Mouse (Mus musculus) lung, embryonic 16.5 days (tissue): ENCODE data around the gene Gngt2. TPM values are rescaled to one million over a fixed set of nuclear protein-coding genes. Genes with fewer than 3 reads are reported as not detected.

Experiments
- ATAC-seq: fragments of 200-750 bp; cut with Nextera tagmentation; 2 replicates; pipeline ENCODE4 v1.8.0; 2017; ENCODE audit warnings: low read depth, mild to moderate bottlenecking, moderate library complexity
- H3K27ac ChIP-seq: fragments of 300-500 bp; sonication (generic); 2 replicates; pipeline ENCODE4 v1.5.1; 2014; ENCODE audit warnings: mild to moderate bottlenecking, control low read depth, low read length
- H3K27me3 ChIP-seq: fragments of 300-500 bp; sonication (generic); 2 replicates; pipeline ENCODE4 v1.6.1; 2014; ENCODE audit warnings: low read depth, low read length, mixed read lengths; ENCODE audit not compliant: control insufficient read depth, insufficient read depth
- H3K36me3 ChIP-seq: fragments of 300-500 bp; sonication (generic); 2 replicates; pipeline ENCODE4 v1.6.1; 2014; ENCODE audit warnings: low read length; ENCODE audit not compliant: control insufficient read depth, insufficient read depth
- H3K4me1 ChIP-seq: fragments of 300-500 bp; sonication (generic); replicated peaks from 2 replicates; pipeline ENCODE4 v1.6.1; 2014; ENCODE audit warnings: low read length, mixed read lengths; ENCODE audit not compliant: control insufficient read depth, insufficient read depth
- H3K4me2 ChIP-seq: fragments of 300-500 bp; sonication (generic); 2 replicates; pipeline ENCODE4 v1.6.1; 2014; ENCODE audit warnings: low read depth, low read length, control low read depth
- H3K4me3 ChIP-seq: fragments of 300-500 bp; sonication (generic); 2 replicates; pipeline ENCODE4 v1.5.1; 2014; ENCODE audit warnings: mild to moderate bottlenecking, low read length, control low read depth
- H3K9ac ChIP-seq: fragments of 300-500 bp; sonication (generic); 2 replicates; pipeline ENCODE4 v1.6.1; 2014; ENCODE audit warnings: low read length, control low read depth
- H3K9me3 ChIP-seq: fragments of 300-500 bp; sonication (generic); 2 replicates; pipeline ENCODE4 v1.6.1; 2016; ENCODE audit warnings: low read length; ENCODE audit not compliant: control insufficient read depth
- WGBS: fragments of 180-500 bp; shearing (Covaris S2); extraction: QIAGEN DNeasy Blood & Tissue Kit; methylation state at CpG from one replicate; pipeline ENCODE4 v1.1.7; 2014; 5-methylcytosine and 5-hydroxymethylcytosine counted together
- polyA plus RNA-seq: library from polyadenylated mRNA; unstranded; fragments of >200 nt; fragmentation: Nextera tagmentation; extraction: Ambion mirVana; gene quantifications from 2 replicates; pipeline ENCODE4 v1.2.1, GENCODE M21; 2015

Gene Gngt2
- polyA plus RNA-seq, 1 experiment from 2014 or later, result 21.7 TPM

DNA sequence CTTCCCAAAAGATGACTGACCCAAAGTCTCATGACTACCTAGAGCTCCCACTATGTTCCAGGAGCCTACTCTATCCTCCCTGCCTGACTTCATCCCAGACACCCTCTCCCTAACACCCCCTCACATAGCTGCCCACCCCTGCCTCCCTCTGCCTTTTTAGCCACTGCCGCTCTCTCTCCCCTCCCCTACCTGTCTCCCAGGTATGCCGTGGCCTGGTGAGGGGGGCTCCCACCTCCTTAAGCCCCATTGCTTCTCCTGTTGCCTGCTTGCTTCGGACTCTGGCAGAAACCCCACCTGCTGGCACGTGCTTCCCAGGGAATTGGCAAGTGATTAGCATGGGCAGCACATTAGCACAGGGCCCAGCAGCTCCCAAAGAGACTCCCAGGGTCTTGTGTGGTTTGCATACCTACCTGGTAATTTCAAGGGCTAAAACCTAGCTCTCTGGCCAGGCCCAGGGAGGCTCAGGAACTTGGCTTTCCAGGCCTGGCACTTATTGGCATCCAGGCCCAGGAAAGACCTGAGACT lies 7.4 kb upstream of the Gngt2 start:
- Histone ChIP-seq H3K27ac (no peak overlapping the region), H3K4me2 (no peak overlapping the region), H3K9me3 (no peaks in the 10 kb centered on the region), H3K4me1 (peaks cover 30% of the 10 kb centered on the region), H3K4me3 (no peak overlapping the region), H3K27me3 (peaks cover 82% of the 10 kb centered on the region), H3K36me3 (no peaks in the 10 kb centered on the region), H3K9ac (no peak overlapping the region)
- 43% methylated on average over 4 of the region's 4 CpGs for WGBS
- no peak for ATAC-seq

DNA sequence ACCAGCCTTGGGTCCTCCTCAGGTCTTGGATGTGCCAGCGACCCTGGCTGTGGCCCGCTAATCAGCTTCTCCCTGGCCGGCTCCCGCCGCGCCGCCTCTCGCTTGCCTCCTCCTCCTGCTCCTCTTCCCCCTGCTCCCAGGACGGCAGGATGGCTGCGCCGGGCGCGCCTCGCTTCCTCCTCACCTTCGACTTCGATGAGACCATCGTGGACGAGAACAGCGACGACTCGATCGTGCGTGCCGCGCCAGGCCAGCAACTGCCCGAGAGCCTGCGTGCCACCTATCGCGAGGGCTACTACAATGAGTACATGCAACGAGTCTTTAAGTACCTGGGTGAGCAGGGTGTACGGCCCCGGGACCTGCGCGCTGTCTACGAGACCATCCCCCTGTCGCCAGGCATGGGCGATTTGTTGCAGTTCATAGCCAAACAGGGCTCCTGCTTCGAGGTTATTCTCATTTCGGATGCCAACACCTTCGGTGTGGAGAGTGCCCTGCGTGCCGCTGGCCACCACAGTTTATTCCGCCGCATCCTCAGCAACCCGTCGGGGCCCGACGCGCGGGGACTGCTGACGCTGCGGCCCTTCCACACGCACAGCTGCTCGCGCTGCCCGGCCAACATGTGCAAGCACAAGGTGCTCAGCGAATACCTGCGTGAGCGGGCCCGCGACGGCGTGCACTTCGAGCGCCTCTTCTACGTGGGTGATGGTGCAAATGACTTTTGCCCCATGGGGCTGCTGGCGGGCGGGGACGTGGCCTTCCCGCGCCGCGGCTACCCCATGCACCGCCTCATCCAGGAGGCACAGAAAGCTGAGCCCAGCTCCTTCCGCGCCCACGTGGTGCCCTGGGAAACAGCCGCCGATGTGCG lies 6.4 kb upstream of the Gngt2 start:
- Histone ChIP-seq H3K9ac (peak overlapping the region; percentile 40), H3K27me3 (peaks cover 75% of the 10 kb centered on the region), H3K4me2 (peak overlapping the region; percentile 46), H3K36me3 (no peaks in the 10 kb centered on the region), H3K4me1 (peaks cover 32% of the 10 kb centered on the region), H3K9me3 (no peaks in the 10 kb centered on the region), H3K4me3 (peak overlapping the region; percentile 31), H3K27ac (no peak overlapping the region)
- no peak for ATAC-seq
- WGBS, result 3% methylated on average over 80 of the region's 80 CpGs

DNA sequence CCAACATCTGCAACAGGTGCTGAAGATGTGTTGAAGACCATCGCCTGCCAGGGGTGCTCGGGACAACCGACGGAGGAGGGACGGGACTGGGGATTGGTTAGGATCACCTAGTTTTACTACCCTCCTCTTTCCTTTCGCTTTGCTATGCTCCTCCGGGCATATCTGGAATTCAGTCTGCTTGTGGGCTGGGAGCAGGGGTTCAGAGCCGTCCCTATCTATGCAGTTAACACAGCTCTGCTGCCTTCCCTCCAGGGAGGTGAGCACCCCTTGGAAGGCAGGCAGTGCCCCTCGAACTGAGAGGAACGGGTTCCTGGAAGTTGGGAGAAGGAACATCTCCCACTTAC lies 5.8 kb upstream of the Gngt2 start:
- H3K4me3 ChIP-seq, result peak overlapping the region; percentile 31
- H3K9ac ChIP-seq, result peak overlapping the region; percentile 40
- WGBS, result 2% methylated on average over 10 of the region's 10 CpGs
- no peak for ATAC-seq
- H3K36me3 ChIP-seq, result no peaks in the 10 kb centered on the region
- H3K27me3 ChIP-seq, result peaks cover 74% of the 10 kb centered on the region
- H3K27ac ChIP-seq, result no peak overlapping the region
- H3K4me1 ChIP-seq, result peaks cover 37% of the 10 kb centered on the region
- H3K4me2 ChIP-seq, result peak overlapping the region; percentile 46
- no peaks in the 10 kb centered on the region for H3K9me3 ChIP-seq

DNA sequence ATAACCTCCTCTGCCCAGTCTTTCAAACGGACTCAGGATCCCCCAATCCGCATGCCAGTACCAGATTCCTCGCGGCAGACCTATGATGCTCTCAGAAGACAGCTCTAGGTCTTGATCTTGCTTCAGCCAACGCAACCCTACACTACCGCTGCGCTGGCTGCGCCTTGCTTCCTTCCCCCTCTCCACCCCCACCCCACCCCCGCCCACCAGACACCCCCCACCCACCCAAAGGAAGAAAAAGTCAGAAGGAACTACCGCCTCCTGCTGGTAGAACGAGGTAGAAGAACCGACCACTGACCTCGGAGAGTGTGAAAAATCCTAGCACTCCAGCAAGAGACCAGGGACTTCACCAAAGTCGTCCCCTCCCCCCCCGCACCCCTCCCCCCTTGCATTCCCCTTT lies 5.4 kb upstream of the Gngt2 start:
- 3% methylated on average over 13 of the region's 15 CpGs for WGBS
- peaks cover 70% of the 10 kb centered on the region for H3K27me3 ChIP-seq
- H3K4me2 ChIP-seq, result peak overlapping the region; percentile 46; the same call in 1 of the 2 replicates
- ATAC-seq, result no peak
- no peak overlapping the region for H3K27ac ChIP-seq
- H3K4me1 ChIP-seq, result peaks cover 41% of the 10 kb centered on the region
- no peak overlapping the region for H3K9ac ChIP-seq
- peak overlapping the region; percentile 31 for H3K4me3 ChIP-seq
- H3K9me3 ChIP-seq, result no peaks in the 10 kb centered on the region
- no peaks in the 10 kb centered on the region for H3K36me3 ChIP-seq

DNA sequence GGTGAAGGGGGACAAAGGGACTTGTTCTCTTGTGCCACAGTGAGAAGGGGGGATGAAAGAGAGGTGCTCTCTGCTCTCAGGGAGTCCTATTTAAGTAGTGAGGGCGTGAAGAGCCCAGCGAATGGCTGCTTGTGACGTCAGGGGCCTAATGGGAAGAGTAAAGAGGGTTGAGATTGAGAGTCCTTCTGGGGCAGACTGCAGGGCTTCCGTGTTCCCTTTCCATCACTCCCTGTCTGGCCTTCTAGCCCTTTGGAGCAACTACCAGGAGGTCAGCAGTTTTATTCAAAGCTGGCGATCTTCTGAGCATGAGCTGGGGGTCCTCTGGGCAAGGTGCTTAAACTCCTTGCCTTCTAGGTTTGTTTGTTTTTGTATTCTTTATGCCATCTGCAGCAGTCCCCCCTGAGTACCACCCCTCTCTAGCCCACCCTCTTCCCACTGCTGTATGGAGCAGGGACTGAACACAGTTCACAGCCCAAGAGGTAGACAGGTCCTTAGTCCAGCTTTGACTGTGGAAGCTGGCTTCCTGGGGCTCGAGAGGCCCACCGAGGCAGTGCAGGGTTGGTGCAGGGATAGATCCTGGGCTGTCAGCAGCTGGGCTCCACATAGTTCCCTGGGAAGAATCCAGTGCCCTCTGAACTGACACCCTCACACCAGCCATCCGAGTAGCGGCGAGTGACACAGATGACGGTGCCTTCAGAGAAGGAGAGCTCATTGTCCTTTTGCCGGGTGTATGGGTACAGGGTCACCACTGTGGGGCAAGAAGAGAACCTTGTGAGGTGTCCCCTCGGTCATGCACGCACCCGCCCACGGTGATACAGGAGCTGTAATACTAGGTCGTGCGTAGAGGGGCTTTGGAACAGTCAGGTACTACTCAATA lies 4.6 kb upstream of the Gngt2 start:
- WGBS, result 53% methylated on average over 18 of the region's 18 CpGs
- no peak for ATAC-seq
- H3K27me3 ChIP-seq, result peaks cover 64% of the 10 kb centered on the region
- no peak overlapping the region for H3K4me2 ChIP-seq
- no peaks in the 10 kb centered on the region for H3K9me3 ChIP-seq
- no peak overlapping the region for H3K4me3 ChIP-seq
- no peak overlapping the region for H3K27ac ChIP-seq
- no peaks in the 10 kb centered on the region for H3K36me3 ChIP-seq
- H3K4me1 ChIP-seq, result peaks cover 49% of the 10 kb centered on the region
- no peak overlapping the region for H3K9ac ChIP-seq

DNA sequence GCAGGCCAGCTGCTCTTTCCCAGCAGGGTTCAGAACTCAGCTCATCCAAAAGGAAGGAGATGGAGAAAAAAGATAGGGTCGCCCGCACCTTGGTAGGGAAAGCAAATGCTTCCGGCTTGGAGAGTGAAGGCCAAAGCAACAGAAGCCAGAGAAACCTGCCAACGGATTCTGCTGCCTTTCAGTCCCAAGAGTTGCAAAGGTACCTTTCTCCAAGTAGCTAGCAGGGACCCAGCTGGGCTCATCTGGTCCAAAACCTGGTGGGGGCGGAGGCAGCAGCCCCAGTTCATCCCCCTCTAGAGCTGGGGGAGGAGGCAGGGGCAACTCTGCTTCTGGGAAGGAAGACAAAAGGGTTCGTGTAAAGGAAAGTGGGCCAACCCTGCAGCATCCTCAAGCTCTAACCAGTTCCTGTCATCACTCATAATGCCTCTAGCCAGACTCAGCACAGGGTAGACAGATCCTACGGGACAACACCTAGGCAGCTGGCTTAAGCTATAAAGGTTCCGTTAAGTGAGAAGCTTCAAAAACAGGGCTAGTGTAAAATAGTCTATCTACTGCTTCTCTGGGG lies 3.9 kb upstream of the Gngt2 start:
- Histone ChIP-seq H3K4me3 (no peak overlapping the region), H3K27ac (no peak overlapping the region), H3K9me3 (no peaks in the 10 kb centered on the region), H3K27me3 (peaks cover 64% of the 10 kb centered on the region), H3K4me2 (no peak overlapping the region; the same call in 1 of the 2 replicates), H3K36me3 (no peaks in the 10 kb centered on the region), H3K9ac (no peak overlapping the region), H3K4me1 (peaks cover 52% of the 10 kb centered on the region)
- 29% methylated on average over 8 of the region's 8 CpGs for WGBS
- ATAC-seq, result no peak

DNA sequence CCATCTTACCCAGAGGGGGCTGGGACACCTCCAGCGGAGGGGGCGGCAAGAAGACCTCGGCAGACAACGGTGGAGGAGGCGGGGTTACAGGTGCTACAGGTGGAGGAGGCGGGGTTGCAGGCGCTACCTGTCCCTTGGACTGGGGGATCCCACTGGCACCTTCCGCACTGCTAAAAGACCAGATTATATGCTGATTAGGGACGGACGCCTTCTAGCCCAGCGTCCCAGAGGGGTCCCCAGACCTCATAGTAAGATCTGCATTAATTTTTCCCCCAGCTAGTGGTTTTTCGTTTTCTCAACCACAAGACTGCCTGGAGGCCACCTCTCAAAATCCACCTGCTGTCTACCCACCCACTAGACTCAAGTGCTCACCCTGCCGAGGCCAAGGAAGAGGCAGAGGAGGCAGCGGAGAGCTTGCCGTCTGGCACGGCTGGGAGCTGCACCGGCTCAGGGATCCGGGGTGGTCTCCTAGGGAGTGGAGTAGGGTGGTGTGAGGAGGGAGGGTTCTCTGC lies 3.3 kb upstream of the Gngt2 start:
- H3K4me2 ChIP-seq, result peak overlapping the region; percentile 40
- 11% methylated on average over 18 of the region's 18 CpGs for WGBS
- H3K4me1 ChIP-seq, result peaks cover 54% of the 10 kb centered on the region
- ATAC-seq, result peak; percentile 9
- H3K9me3 ChIP-seq, result no peaks in the 10 kb centered on the region
- peak overlapping the region; percentile 32; the same call in 1 of the 2 replicates for H3K27ac ChIP-seq
- no peak overlapping the region for H3K4me3 ChIP-seq
- no peaks in the 10 kb centered on the region for H3K36me3 ChIP-seq
- H3K9ac ChIP-seq, result 0 out of 2 replicates have a peak overlapping the region, but pooled peaks have one; percentile 29
- peaks cover 58% of the 10 kb centered on the region for H3K27me3 ChIP-seq

DNA sequence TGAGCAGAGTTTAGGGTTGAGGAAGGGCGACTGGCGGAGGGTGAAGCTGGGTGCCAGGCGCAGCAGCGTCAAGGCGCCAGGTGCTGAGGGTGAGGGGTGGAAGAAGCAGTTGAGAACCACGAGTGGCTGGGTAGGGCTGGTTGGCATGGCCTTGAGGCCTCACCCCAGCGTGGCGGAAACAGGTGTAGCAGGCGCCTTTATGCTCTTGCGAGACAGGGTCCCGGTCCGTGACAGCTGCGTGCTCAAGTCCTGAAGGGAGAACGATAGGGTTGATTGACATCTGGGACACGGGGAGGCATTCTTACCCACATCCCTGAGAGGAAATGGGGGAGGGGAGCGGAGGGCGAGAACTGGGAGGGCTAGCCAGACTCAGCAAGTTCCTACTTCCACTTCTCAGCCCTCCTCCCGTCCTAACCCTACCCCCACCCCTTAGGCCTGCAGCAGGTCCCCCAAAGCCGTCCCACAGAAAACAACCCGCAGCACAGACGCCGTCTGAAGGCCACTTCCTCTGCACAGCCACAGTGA lies 2.8 kb upstream of the Gngt2 start:
- 0 out of 2 replicates have a peak overlapping the region, but pooled peaks have one; percentile 29 for H3K9ac ChIP-seq
- H3K4me2 ChIP-seq, result peak overlapping the region; percentile 40
- 0 out of 2 replicates have a peak overlapping the region, but pooled peaks have one; percentile 2 for H3K4me3 ChIP-seq
- H3K27me3 ChIP-seq, result peaks cover 53% of the 10 kb centered on the region
- ATAC-seq, result peak; percentile 30
- peak overlapping the region; percentile 32; the same call in 1 of the 2 replicates for H3K27ac ChIP-seq
- H3K36me3 ChIP-seq, result no peaks in the 10 kb centered on the region
- H3K4me1 ChIP-seq, result peaks cover 54% of the 10 kb centered on the region
- 8% methylated on average over 22 of the region's 22 CpGs for WGBS
- H3K9me3 ChIP-seq, result no peaks in the 10 kb centered on the region
